Mouse (Mus musculus) kidney, embryonic 15.5 days (tissue): ENCODE data around the gene Tmem145. TPM values are rescaled to one million over a fixed set of nuclear protein-coding genes. Genes with fewer than 3 reads are reported as not detected.
A peak's percentile ranks its signal among the peaks of the same experiment; 100 is the strongest.

Source experiments
- ATAC-seq: fragments of 200-750 bp; cut with Nextera tagmentation; replicated peaks from 2 replicates; pipeline ENCODE4 v1.8.0; 2017; ENCODE audit warnings: moderate TSS enrichment; ENCODE audit not compliant: low FRiP score
- H3K27ac ChIP-seq: fragments of 300-500 bp; sonication (generic); 2 replicates; pipeline ENCODE4 v1.5.1; 2015; ENCODE audit warnings: mild to moderate bottlenecking, inconsistent platforms
- H3K27me3 ChIP-seq: fragments of 300-500 bp; sonication (generic); 2 replicates; pipeline ENCODE4 v1.6.1; 2015; ENCODE audit warnings: inconsistent platforms
- H3K36me3 ChIP-seq: fragments of 300-500 bp; sonication (generic); 2 replicates; pipeline ENCODE4 v1.6.1; 2015; ENCODE audit warnings: inconsistent platforms
- H3K4me1 ChIP-seq: fragments of 300-500 bp; sonication (generic); 2 replicates; pipeline ENCODE4 v1.6.1; 2015; ENCODE audit warnings: inconsistent platforms
- H3K4me2 ChIP-seq: fragments of 300-500 bp; sonication (generic); 2 replicates; pipeline ENCODE4 v1.6.1; 2015; ENCODE audit warnings: moderate library complexity, mild to moderate bottlenecking, inconsistent platforms
- H3K4me3 ChIP-seq: fragments of 300-500 bp; sonication (generic); replicated peaks from 2 replicates; pipeline ENCODE4 v1.5.1; 2015; ENCODE audit warnings: mild to moderate bottlenecking, inconsistent platforms
- H3K9ac ChIP-seq: fragments of 300-500 bp; sonication (generic); 2 replicates; pipeline ENCODE4 v1.6.1; 2015; ENCODE audit warnings: mild to moderate bottlenecking, inconsistent platforms
- H3K9me3 ChIP-seq: fragments of 300-500 bp; sonication (generic); replicated peaks from 2 replicates; pipeline ENCODE4 v1.6.1; 2016; ENCODE audit warnings: inconsistent platforms
- WGBS: fragments of 180-500 bp; shearing (Covaris S2); methylation state at CpG from one replicate; pipeline ENCODE4 v1.1.7; 2015; ENCODE audit warnings: mixed read lengths; 5-methylcytosine and 5-hydroxymethylcytosine counted together
- polyA plus RNA-seq: library from polyadenylated mRNA; unstranded; fragments of >200 nt; fragmentation: Nextera tagmentation; extraction: Ambion mirVana; gene quantifications from 2 replicates; pipeline ENCODE4 v1.2.1, GENCODE M21; 2015

The Tmem145 gene
- polyA plus RNA-seq, 1 experiment from 2014 or later: 0.87 TPM

GRCm38 (mm10) chr7:25301063-25301462 lies 4.8 kb upstream of the Tmem145 start, which contains the start of gene Prr19:
Prr19 (plus strand) TSS chr7:25301411.
- peak; percentile 23; the same call in 1 of the 2 replicates for ATAC-seq
- no peak within 1 kb of the TSS for H3K27ac ChIP-seq
- H3K9ac ChIP-seq: no peak within 1 kb of the TSS
- peak within 1 kb of the TSS; percentile 14; the same call in 1 of the 2 replicates for H3K4me2 ChIP-seq
- peaks cover 31% of the 10 kb centered on the region for H3K4me1 ChIP-seq
- H3K27me3 ChIP-seq: peaks cover 13% of the 10 kb centered on the region
- H3K36me3 ChIP-seq: peaks cover under 1% of the 10 kb centered on the region
- 63% methylated on average over 19 of the region's 19 CpGs for WGBS
- no peak within 1 kb of the TSS for H3K4me3 ChIP-seq
- H3K9me3 ChIP-seq: no peaks in the 10 kb centered on the region

GRCm38 (mm10) chr7:25303003-25303684 lies 2.8 kb upstream of the Tmem145 start:
- Histone ChIP-seq H3K4me3 (no peak overlapping the region), H3K9me3 (no peaks in the 10 kb centered on the region), H3K27me3 (peaks cover 21% of the 10 kb centered on the region), H3K4me2 (no peak overlapping the region), H3K4me1 (peaks cover 20% of the 10 kb centered on the region), H3K36me3 (no peaks in the 10 kb centered on the region), H3K9ac (no peak overlapping the region), H3K27ac (no peak overlapping the region)
- ATAC-seq: no peak
- 68% methylated on average over 9 of the region's 9 CpGs for WGBS

GRCm38 (mm10) chr7:25303685-25304006 lies 2.3 kb upstream of the Tmem145 start:
- H3K27me3 ChIP-seq: peaks cover 24% of the 10 kb centered on the region
- no peak overlapping the region for H3K9ac ChIP-seq
- ATAC-seq: no peak
- no peak overlapping the region for H3K27ac ChIP-seq
- no peak overlapping the region for H3K4me3 ChIP-seq
- H3K9me3 ChIP-seq: no peaks in the 10 kb centered on the region
- H3K4me1 ChIP-seq: peaks cover 15% of the 10 kb centered on the region
- 69% methylated on average over 3 of the region's 3 CpGs for WGBS
- no peak overlapping the region for H3K4me2 ChIP-seq
- no peaks in the 10 kb centered on the region for H3K36me3 ChIP-seq

DNA sequence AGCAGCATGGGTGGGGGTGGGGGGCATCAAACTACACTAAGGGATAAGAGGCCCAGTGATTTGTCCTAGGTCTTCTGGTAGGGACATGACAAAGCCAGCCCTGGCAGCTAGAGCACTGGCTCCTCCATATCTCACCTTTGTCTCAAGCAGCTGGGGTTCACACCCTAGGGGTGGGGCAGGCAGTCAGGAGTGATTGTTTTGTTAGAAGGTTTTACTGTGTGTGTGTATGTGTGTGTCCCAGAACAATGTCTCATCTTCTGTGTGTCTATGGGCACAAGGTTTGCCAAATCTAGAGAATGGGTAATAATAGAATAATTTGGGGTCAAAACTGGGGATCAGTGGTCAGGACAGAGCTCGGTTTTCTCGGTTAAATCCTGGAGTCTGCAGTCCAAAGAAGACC lies 425 bp upstream of the Tmem145 start:
- Histone ChIP-seq H3K4me2 (peak overlapping the region; percentile 98), H3K36me3 (no peaks in the 10 kb centered on the region), H3K27me3 (peaks cover 25% of the 10 kb centered on the region), H3K9me3 (no peaks in the 10 kb centered on the region), H3K27ac (no peak overlapping the region), H3K4me3 (peak overlapping the region; percentile 57), H3K9ac (0 out of 2 replicates have a peak overlapping the region, but pooled peaks have one; percentile 21), H3K4me1 (peaks cover 13% of the 10 kb centered on the region)
- no peak for ATAC-seq
- 2% methylated on average over 2 of the region's 2 CpGs for WGBS

DNA sequence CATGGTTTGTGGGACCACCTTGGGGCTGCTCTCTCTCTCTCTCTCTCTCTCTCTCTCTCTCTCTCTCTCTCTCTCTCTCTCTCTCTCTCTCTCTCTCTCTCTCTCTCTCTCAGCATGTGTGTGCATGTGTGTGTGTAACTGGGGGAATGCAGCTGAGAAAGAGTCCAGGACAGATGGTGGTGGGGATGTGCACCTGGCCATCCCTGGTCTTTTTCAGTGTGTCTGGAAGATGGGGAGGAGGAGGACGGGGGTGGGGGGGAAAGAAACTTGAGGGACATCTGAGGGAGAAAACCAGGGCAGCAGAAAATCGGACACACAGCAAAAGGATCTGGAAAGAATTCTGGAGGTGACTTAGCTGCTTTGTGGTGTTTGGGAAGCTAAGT lies 699 bp downstream of the Tmem145 start:
- Histone ChIP-seq H3K4me2 (no peak overlapping the region), H3K36me3 (no peaks in the 10 kb centered on the region), H3K4me3 (peak overlapping the region; percentile 57; the same call in 1 of the 2 replicates), H3K27ac (no peak overlapping the region), H3K4me1 (peaks cover 10% of the 10 kb centered on the region), H3K9ac (no peak overlapping the region), H3K27me3 (peaks cover 33% of the 10 kb centered on the region), H3K9me3 (no peaks in the 10 kb centered on the region)
- 48% methylated on average over 2 of the region's 2 CpGs for WGBS
- ATAC-seq: no peak

GRCm38 (mm10) chr7:25308702-25309318 lies 2.9 kb downstream of the Tmem145 start:
- Histone ChIP-seq H3K9ac (no peak overlapping the region), H3K4me2 (no peak overlapping the region), H3K4me3 (no peak overlapping the region), H3K4me1 (peaks cover 10% of the 10 kb centered on the region), H3K27me3 (peaks cover 51% of the 10 kb centered on the region), H3K36me3 (no peaks in the 10 kb centered on the region), H3K27ac (no peak overlapping the region), H3K9me3 (no peaks in the 10 kb centered on the region)
- ATAC-seq: no peak
- 51% methylated on average over 17 of the region's 17 CpGs for WGBS

DNA sequence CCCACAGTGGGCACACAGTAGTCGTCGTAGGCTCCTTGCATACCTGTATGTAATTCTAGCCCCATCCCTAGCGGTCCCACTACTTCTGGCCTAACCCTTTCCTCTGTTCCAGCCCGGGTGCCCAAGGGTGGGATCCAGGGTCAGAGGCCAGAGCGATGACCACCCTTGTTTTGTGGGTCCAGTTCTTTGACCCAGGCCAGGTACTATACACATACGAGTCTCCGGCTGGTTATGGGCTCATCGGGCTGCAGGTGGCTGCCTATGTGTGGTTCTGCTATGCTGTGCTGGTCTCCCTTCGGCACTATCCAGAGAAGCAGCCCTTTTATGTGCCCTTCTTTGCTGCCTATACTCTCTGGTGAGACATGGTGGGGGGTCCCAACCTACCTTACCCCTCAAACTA lies 3.5 kb downstream of the Tmem145 start:
- Histone ChIP-seq H3K4me1 (peaks cover 11% of the 10 kb centered on the region), H3K36me3 (no peaks in the 10 kb centered on the region), H3K9ac (no peak overlapping the region), H3K27ac (no peak overlapping the region), H3K9me3 (no peaks in the 10 kb centered on the region), H3K4me2 (no peak overlapping the region), H3K27me3 (peaks cover 57% of the 10 kb centered on the region), H3K4me3 (no peak overlapping the region)
- 87% methylated on average over 9 of the region's 9 CpGs for WGBS
- no peak for ATAC-seq

DNA sequence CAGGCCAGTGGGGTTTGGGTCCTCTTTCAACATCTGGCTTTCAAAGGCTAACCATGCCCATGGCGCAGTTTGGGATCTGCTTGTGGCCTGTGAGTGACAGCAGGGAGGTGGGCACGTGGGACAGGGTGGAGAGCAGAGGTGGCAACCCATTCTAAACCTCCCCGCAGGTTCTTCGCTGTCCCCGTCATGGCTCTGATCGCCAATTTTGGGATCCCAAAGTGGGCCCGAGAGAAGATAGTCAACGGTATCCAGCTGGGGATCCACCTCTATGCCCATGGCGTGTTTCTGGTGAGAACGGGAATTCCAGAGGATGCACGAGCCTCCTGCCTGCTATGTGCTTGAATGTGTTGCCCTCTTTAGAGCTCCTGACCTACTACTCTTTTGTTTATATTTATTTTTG lies 5.3 kb downstream of the Tmem145 start:
- ATAC-seq: no peak
- Histone ChIP-seq H3K4me1 (peaks cover 20% of the 10 kb centered on the region), H3K27me3 (peaks cover 64% of the 10 kb centered on the region), H3K4me2 (no peak overlapping the region), H3K27ac (no peak overlapping the region), H3K9ac (no peak overlapping the region), H3K36me3 (no peaks in the 10 kb centered on the region), H3K9me3 (no peaks in the 10 kb centered on the region), H3K4me3 (no peak overlapping the region)
- 86% methylated on average over 11 of the region's 11 CpGs for WGBS

- Histone ChIP-seq H3K4me2 (no peak overlapping the region), H3K9me3 (no peaks in the 10 kb centered on the region), H3K4me1 (peaks cover 31% of the 10 kb centered on the region), H3K9ac (no peak overlapping the region), H3K27ac (no peak overlapping the region), H3K27me3 (peaks cover 57% of the 10 kb centered on the region), H3K36me3 (no peaks in the 10 kb centered on the region), H3K4me3 (no peak overlapping the region)
- 54% methylated on average over 7 of the region's 7 CpGs for WGBS
- no peak for ATAC-seq
These were observed 7.4 kb downstream of the Tmem145 start for GRCm38 (mm10) chr7:25313325-25313724.

GRCm38 (mm10) chr7:25314606-25315305 lies 8.8 kb downstream of the Tmem145 start:
- Histone ChIP-seq H3K36me3 (peaks cover 3% of the 10 kb centered on the region; the same call in 1 of the 2 replicates), H3K4me2 (peak overlapping the region; percentile 92), H3K9ac (peak overlapping the region; percentile 38), H3K27ac (no peak overlapping the region), H3K4me1 (peaks cover 37% of the 10 kb centered on the region), H3K27me3 (peaks cover 53% of the 10 kb centered on the region), H3K4me3 (peak overlapping the region; percentile 70), H3K9me3 (no peaks in the 10 kb centered on the region)
- WGBS: 2% methylated on average over 51 of the region's 51 CpGs
- ATAC-seq: no peak

DNA sequence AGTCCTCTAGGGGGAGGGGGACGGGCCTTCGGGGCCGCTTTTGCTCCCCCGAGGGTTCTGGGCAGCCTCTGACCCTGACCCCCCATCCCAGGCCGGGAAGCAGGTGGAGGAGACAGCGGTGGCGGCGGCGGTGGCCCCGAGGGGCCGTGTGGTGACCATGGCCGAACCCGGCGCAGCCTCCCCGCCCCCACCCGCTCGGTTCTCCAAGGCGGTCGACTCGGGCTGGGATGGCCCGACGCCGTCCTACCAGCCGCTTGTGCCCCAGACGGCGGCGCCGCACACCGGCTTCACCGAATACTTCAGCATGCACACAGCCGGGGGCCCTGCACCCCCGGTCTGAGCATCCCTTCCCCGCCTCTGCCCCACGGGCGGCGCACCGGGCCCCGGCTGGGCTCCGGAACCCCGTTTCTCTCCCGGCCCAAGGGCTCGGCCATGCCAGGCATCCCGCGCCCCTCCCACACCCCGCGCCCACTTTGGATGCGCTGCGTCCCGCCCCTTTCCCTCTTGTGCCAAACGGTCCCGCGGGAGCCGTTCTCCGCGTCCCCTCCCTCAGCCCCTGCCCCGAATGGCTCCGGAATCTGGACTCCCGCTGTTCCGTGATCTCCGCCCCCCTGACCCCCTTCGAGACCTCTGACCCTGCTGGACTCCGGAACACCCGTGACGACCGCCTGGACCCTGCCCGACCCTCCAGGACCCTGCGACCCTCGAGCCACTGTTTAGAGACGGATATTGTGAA lies 9.6 kb downstream of the Tmem145 start:
- peaks cover 3% of the 10 kb centered on the region; the same call in 1 of the 2 replicates for H3K36me3 ChIP-seq
- peaks cover 37% of the 10 kb centered on the region for H3K4me1 ChIP-seq
- H3K27me3 ChIP-seq: peaks cover 53% of the 10 kb centered on the region
- no peak for ATAC-seq
- under 1% methylated on average over 68 of the region's 69 CpGs for WGBS
- H3K27ac ChIP-seq: no peak overlapping the region
- peak overlapping the region; percentile 38 for H3K9ac ChIP-seq
- H3K4me2 ChIP-seq: peak overlapping the region; percentile 92
- peak overlapping the region; percentile 70 for H3K4me3 ChIP-seq
- no peaks in the 10 kb centered on the region for H3K9me3 ChIP-seq
